Mouse (Mus musculus) liver, postnatal 0 days (tissue): ENCODE measurements at regions not wholly inside any gene's neighbourhood (a gene's known extent, or its start where the extent isn't known, plus 50 kb on each side); places are given as distances from the start of the nearest gene placed in this dataset.

Experiments used
- CTCF ChIP-seq: sonication (generic); IDR thresholded peaks from 2 replicates; pipeline ENCODE4 v1.5.1; 2016; ENCODE audit warnings: antibody characterized with exemption, low read depth
- EP300 ChIP-seq: IDR thresholded peaks from 2 replicates; pipeline ENCODE4 v1.6.1; 2016; ENCODE audit warnings: antibody characterized with exemption, low read depth, mild to moderate bottlenecking

GRCm38 (mm10) chr17:75696103-75696728 is 144.5 kb upstream of the Fam98a start:
- TF ChIP-seq CTCF (no peak), EP300 (no peak)
